Mouse (Mus musculus) olfactory bulb, adult 2 months (tissue): ENCODE measurements around the gene Ubald2. TPM values are rescaled to one million over a fixed set of nuclear protein-coding genes. Genes with fewer than 3 reads are reported as not detected.
"Not testable (repeated sequence)": the region's sequence is repeated elsewhere in the genome, so short reads cannot be mapped to it uniquely, and the experiment has no call there.

Experiments
- H3K27ac ChIP-seq: fragments of 200-500 bp; 2 replicates; pipeline ENCODE4 v1.5.1; 2012; ENCODE audit warnings: low read depth, low read length; ENCODE audit not compliant: insufficient read depth
- H3K4me1 ChIP-seq: fragments of 200-500 bp; 2 replicates; pipeline ENCODE4 v1.6.1; 2012; ENCODE audit warnings: low read length; ENCODE audit not compliant: control insufficient read depth, insufficient read depth
- H3K4me3 ChIP-seq: fragments of 200-500 bp; 2 replicates; pipeline ENCODE4 v1.5.1; 2012; ENCODE audit warnings: mild to moderate bottlenecking, low read depth, low read length, moderate library complexity; ENCODE audit not compliant: insufficient read depth
- CTCF ChIP-seq: fragments of 200-500 bp; IDR thresholded peaks from 2 replicates; pipeline ENCODE4 v1.5.1; 2012; ENCODE audit warnings: low read depth, mild to moderate bottlenecking, low read length, moderate library complexity; ENCODE audit not compliant: insufficient read depth
- POLR2A ChIP-seq: fragments of 200-500 bp; IDR thresholded peaks from 2 replicates; pipeline ENCODE4 v1.6.1; 2012; ENCODE audit warnings: mild to moderate bottlenecking, low read depth, low read length, moderate library complexity; ENCODE audit not compliant: insufficient read depth
- WGBS: fragments of 180-500 bp; shearing (Covaris S2); methylation state at CpG from one replicate; pipeline ENCODE4 v1.1.7; 2018; 5-methylcytosine and 5-hydroxymethylcytosine counted together
- polyA plus RNA-seq: library from polyadenylated mRNA; stranded (reverse); fragments of >200 nt; gene quantifications from 2 replicates; pipeline ENCODE4 v1.2.4, GENCODE M21; 2012; ENCODE audit warnings: low replicate concordance; ENCODE audit not compliant: missing spikeins, insufficient read depth, insufficient read length

Ubald2 gene
- polyA plus RNA-seq, 1 experiment = not detected

GRCm38 (mm10) chr11:116397517-116398347 lies 36.2 kb upstream of the Ubald2 start:
- H3K27ac ChIP-seq = no peak overlapping the region
- H3K4me3 ChIP-seq = no peak overlapping the region
- H3K4me1 ChIP-seq = peaks cover 21% of the 10 kb centered on the region
- no peak for TF ChIP-seq CTCF
- WGBS = 65% methylated on average over 8 of the region's 8 CpGs

GRCm38 (mm10) chr11:116398348-116398677 lies 35.6 kb upstream of the Ubald2 start:
- Histone ChIP-seq H3K4me3 (no peak overlapping the region), H3K4me1 (peaks cover 27% of the 10 kb centered on the region), H3K27ac (0 out of 2 replicates have a peak overlapping the region, but pooled peaks have one; percentile 20)
- TF ChIP-seq CTCF = no peak
- no peak for TF ChIP-seq POLR2A
- 71% methylated on average over 11 of the region's 11 CpGs for WGBS

GRCm38 (mm10) chr11:116400560-116400959 lies 33.3 kb upstream of the Ubald2 start:
- WGBS = 60% methylated on average over 4 of the region's 4 CpGs
- Histone ChIP-seq H3K4me1 (peaks cover 28% of the 10 kb centered on the region), H3K4me3 (no peak overlapping the region), H3K27ac (no peak overlapping the region)
- TF ChIP-seq CTCF = no peak
- TF ChIP-seq POLR2A = no peak

GRCm38 (mm10) chr11:116405601-116406000 lies 28.3 kb upstream of the Ubald2 start:
- 87% methylated on average over 4 of the region's 4 CpGs for WGBS
- no peak for TF ChIP-seq POLR2A
- no peak for TF ChIP-seq CTCF
- Histone ChIP-seq H3K4me3 (no peak overlapping the region), H3K4me1 (peaks cover 18% of the 10 kb centered on the region), H3K27ac (no peak overlapping the region)

GRCm38 (mm10) chr11:116406231-116406728 lies 27.6 kb upstream of the Ubald2 start:
- peaks cover 18% of the 10 kb centered on the region for H3K4me1 ChIP-seq
- WGBS = 63% methylated on average over 16 of the region's 16 CpGs
- no peak overlapping the region for H3K27ac ChIP-seq
- H3K4me3 ChIP-seq = no peak overlapping the region
- no peak for TF ChIP-seq CTCF
- TF ChIP-seq POLR2A = no peak

GRCm38 (mm10) chr11:116409008-116409407 lies 24.9 kb upstream of the Ubald2 start:
- WGBS = 91% methylated on average over 3 of the region's 3 CpGs
- no peak for TF ChIP-seq CTCF
- no peak for TF ChIP-seq POLR2A
- Histone ChIP-seq H3K4me3 (no peak overlapping the region), H3K4me1 (peaks cover 8% of the 10 kb centered on the region), H3K27ac (no peak overlapping the region)

GRCm38 (mm10) chr11:116410415-116410814 lies 23.5 kb upstream of the Ubald2 start:
- not testable (repeated sequence) for H3K4me3 ChIP-seq, H3K27ac ChIP-seq, H3K4me1 ChIP-seq
- WGBS = 80% methylated on average over 4 of the region's 4 CpGs

GRCm38 (mm10) chr11:116411582-116411981 lies 22.3 kb upstream of the Ubald2 start:
- TF ChIP-seq POLR2A = no peak
- no peak for TF ChIP-seq CTCF
- Histone ChIP-seq H3K4me1 (peaks cover 8% of the 10 kb centered on the region), H3K4me3 (peak overlapping the region; percentile 92), H3K27ac (no peak overlapping the region)
- WGBS = 14% methylated on average over 6 of the region's 6 CpGs

- H3K4me1 ChIP-seq = peaks cover 10% of the 10 kb centered on the region
- H3K4me3 ChIP-seq = peak overlapping the region; percentile 92
- under 1% methylated on average over 76 of the region's 76 CpGs for WGBS
- H3K27ac ChIP-seq = peak overlapping the region; percentile 73
- no peak for TF ChIP-seq CTCF
- TF ChIP-seq POLR2A = no peak
Observed at GRCm38 (mm10) chr11:116412028-116412827, 21.7 kb upstream of the Ubald2 start.
